ENCODE assay signal across 8 mouse cellular contexts in the genomic region with DNA sequence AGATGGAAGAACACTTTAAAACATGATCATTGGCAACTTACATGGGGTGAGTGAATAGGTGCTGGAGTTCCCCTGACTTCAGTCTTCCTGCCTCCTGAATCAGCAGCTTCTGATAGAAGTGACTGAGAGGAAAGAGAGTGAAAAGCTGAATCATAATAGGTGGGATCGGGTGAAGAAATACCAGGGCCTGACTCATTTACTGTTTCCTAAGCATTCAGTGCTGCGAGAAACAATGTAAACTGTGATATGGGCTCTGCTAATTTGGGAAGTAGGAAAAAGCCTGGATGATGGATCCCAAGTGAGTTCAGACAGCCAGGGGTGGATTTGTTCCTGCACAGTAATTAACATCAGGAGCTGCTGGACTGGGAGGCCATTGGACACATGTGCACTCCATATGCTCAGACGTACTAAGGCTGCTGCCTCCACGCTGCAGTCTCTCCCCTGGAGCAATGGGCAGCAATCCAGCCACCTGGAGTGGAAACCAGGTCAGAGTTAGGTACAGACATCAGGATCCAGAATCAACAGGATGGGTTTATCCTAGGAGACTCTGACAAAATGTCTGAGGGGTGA. TPM values are rescaled to one million over a fixed set of nuclear protein-coding genes. Genes with fewer than 3 reads are reported as not detected.
A peak's percentile ranks its signal among the peaks of the same experiment; 100 is the strongest.
DNase-seq lines count a peak whose midpoint lies in the region; ATAC-seq and TF ChIP-seq lines count a peak whose summit lies in the region.

No protein-coding gene starts in this region.

- no peak overlapping the region for H3K4me2 ChIP-seq in heart, embryonic 15.5 days

- no peak overlapping the region for H3K4me3 ChIP-seq in heart, embryonic 15.5 days
- no peak overlapping the region for H3K4me3 ChIP-seq in lung, adult 2 months (replicated peaks; ENCODE audit: extremely low read depth, low read depth, low read length)

- no peak for TF ChIP-seq POLR2A in lung, adult 2 months (IDR thresholded peaks at IDR 0.05; ENCODE audit: borderline replicate concordance, extremely low read depth, low read depth, low read length)

- H3K36me3 ChIP-seq in heart, embryonic 15.5 days, result no peaks in the 10 kb centered on the region

- H3K27ac ChIP-seq in heart, embryonic 15.5 days, result peak overlapping the region; percentile 50; the same call in 1 of the 2 replicates

- 0 out of 2 replicates have a peak, but pooled peaks have one; percentile 18 for ATAC-seq in heart, embryonic 15.5 days (replicated peaks; ENCODE audit: insufficient number of reproducible peaks, insufficient read depth, low FRiP score, low read depth)
- ATAC-seq in Patski, result peak; percentile 51

- 32% methylated on average over 4 of the region's 4 CpGs for WGBS in heart, embryonic 15.5 days
- 36% methylated on average over 4 of the region's 4 CpGs for WGBS in lung, adult 2 months

- H3K9me3 ChIP-seq in heart, embryonic 15.5 days (replicated peaks), result no peaks in the 10 kb centered on the region

- H3K27me3 ChIP-seq in heart, embryonic 15.5 days, result no peaks in the 10 kb centered on the region
- no peaks in the 10 kb centered on the region for H3K27me3 ChIP-seq in Patski

- CTCF ChIA-PET in Patski (lab: Charles Lee), result interaction anchor here (0.9 to 1.1 kb wide), 2 partner anchors 12 to 38 kb away, joined by 3 read pairs; no protein-coding TSS in a partner anchor

- in situ Hi-C loops in Patski (cut with MboI; ENCODE audit: low pct_unique_long_range_greater_than_20kb), result no loop called here

- H3K4me1 ChIP-seq in heart, embryonic 15.5 days (replicated peaks), result peaks cover 51% of the 10 kb centered on the region
- H3K4me1 ChIP-seq in lung, adult 2 months (ENCODE audit: control insufficient read depth, insufficient read depth, low read length), result peaks cover 28% of the 10 kb centered on the region

- POLR2A ChIA-PET in Patski (lab: Charles Lee), result no interaction called here

- no peak for DNase-seq in heart, adult 8-10 months (ENCODE audit: low spot score)
- DNase-seq in 3T3-L1 (ENCODE audit: low read depth, low spot score) (peak; percentile 98), Patski (ENCODE audit: low read depth, low spot score) (no peak)
- peak; percentile 58 to 71 for DNase-seq in kidney, postnatal 25 days
- DNase-seq in spleen, adult 12 weeks (ENCODE audit: low spot score), result no peak
- no peak for DNase-seq in urinary bladder, postnatal 25 days (ENCODE audit: low spot score)
- DNase-seq in lung, adult 2 months, result no peak

- H3K9ac ChIP-seq in heart, embryonic 15.5 days, result no peak overlapping the region

- no peak for TF ChIP-seq CTCF in Patski (IDR thresholded peaks at IDR 0.05)
- no peak for TF ChIP-seq CTCF in lung, adult 2 months (IDR thresholded peaks at IDR 0.05; ENCODE audit: insufficient read depth, low read length)

RNA-seq across cellular contexts. Expression of a gene that starts 20.1 kb away (rescaled TPM):
- 49.9 and 57.6 TPM in 2 replicates for polyA plus RNA-seq in heart, embryonic 15.5 days (2015; fragmentation: Nextera tagmentation; extraction: Ambion mirVana)
- total RNA-seq in heart, adult 8-10 months (2022), result 10 to 100 TPM; 23.1 to 33.1 (median 27.4) TPM
- polyA plus RNA-seq in Patski (2021), result 24.0 TPM
- 123 and 152 TPM in 2 replicates for polyA plus RNA-seq in lung, adult 2 months (2012; rRNA removed)

Comparison
In these comparisons a context has a peak if more than half of its experiments do, and no peak if none do; other contexts are left out.
1. DNase-seq: peak in 3T3-L1 (single experiment) and kidney, postnatal 25 days (2 of 2); none in heart, adult 8-10 months (single experiment), Patski (single experiment), spleen, adult 12 weeks (single experiment), urinary bladder, postnatal 25 days (single experiment) and lung, adult 2 months (single experiment).